Comparison of ENCODE assay signal across 8 mouse cellular contexts in the genomic region with DNA sequence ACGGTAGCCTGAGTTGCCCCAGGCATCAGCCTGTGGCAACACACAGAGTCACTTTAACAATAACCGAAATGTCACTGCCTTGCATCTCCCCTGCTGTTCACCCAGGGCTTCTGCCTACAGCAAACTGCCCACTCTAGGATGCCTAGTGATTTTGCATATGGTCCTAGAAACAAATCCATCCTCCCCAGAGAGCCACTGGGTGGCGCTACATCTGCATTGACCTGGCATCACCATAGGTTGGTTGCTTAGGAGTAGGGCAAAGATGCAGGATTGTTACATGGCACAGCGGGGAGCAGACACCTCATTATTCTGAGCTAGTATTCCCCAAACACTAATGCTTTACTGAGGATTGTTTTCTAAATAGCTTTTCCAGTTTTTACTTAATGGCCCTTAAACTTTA.
DNase-seq lines count a peak whose midpoint lies in the region; TF ChIP-seq lines count a peak whose summit lies in the region.

No protein-coding gene starts in this region.

- H3K27ac ChIP-seq in thymus, adult 2 months (ENCODE audit: control insufficient read depth, insufficient read depth, low read length), result no peak overlapping the region

- intact Hi-C loops in heart, postnatal 25 days (cut with DNase I), result loop anchor here (1.0 kb wide), 1 partner anchor 97 kb away; no protein-coding TSS in a partner anchor

- H3K4me3 ChIP-seq in thymus, adult 2 months (ENCODE audit: control insufficient read depth, insufficient read depth, low read length), result no peak overlapping the region

- DNase-seq in heart, adult 11 months, result peak; percentile 67
- DNase-seq in heart, postnatal 25 days (ENCODE audit: low spot score), result no peak
- DNase-seq in thymus, adult 2 months, result peak; percentile 19
- DNase-seq in thymus, postnatal 10 days (ENCODE audit: low spot score in 2 of 2), result no peak
- DNase-seq in embryo, embryonic 11 days, result peak; percentile 39
- DNase-seq in lung, postnatal 25 days (ENCODE audit: low spot score), result peak; percentile 17
- DNase-seq in frontal cortex, postnatal 14 days (ENCODE audit: low spot score in 2 of 2), result no peak
- DNase-seq in layer of hippocampus, postnatal 10 days (ENCODE audit: low spot score in 2 of 2), result no peak

- 91% methylated on average over 4 of the region's 4 CpGs for WGBS in thymus, adult 2 months

- TF ChIP-seq CTCF in thymus, adult 2 months (IDR thresholded peaks at IDR 0.05; ENCODE audit: borderline replicate concordance, control insufficient read depth, extremely low read depth, insufficient read depth, low read length, poor library complexity), result no peak

- TF ChIP-seq POLR2A in thymus, adult 2 months (IDR thresholded peaks at IDR 0.05; ENCODE audit: control insufficient read depth, extremely low read depth, insufficient read depth, low read length, poor library complexity), result no peak

- no peaks in the 10 kb centered on the region for H3K36me3 ChIP-seq in thymus, adult 2 months (ENCODE audit: control insufficient read depth, insufficient read depth, low read length)

- no peaks in the 10 kb centered on the region for H3K4me1 ChIP-seq in thymus, adult 2 months (replicated peaks; ENCODE audit: control insufficient read depth, insufficient read depth, low read length)

- H3K27me3 ChIP-seq in thymus, adult 2 months (ENCODE audit: control insufficient read depth, insufficient read depth, low read length), result no peaks in the 10 kb centered on the region

Comparison
In these comparisons a context has a peak if more than half of its experiments do, and no peak if none do; other contexts are left out.
1. DNase-seq: peak in heart, adult 11 months (single experiment), thymus, adult 2 months (single experiment), embryo, embryonic 11 days (single experiment) and lung, postnatal 25 days (single experiment); none in heart, postnatal 25 days (single experiment), thymus, postnatal 10 days (0 of 2), frontal cortex, postnatal 14 days (0 of 2) and layer of hippocampus, postnatal 10 days (0 of 2).